Mouse (Mus musculus) hindbrain, postnatal 0 days (tissue): Measurements from ENCODE around the gene Tulp2. TPM values are rescaled to one million over a fixed set of nuclear protein-coding genes. Genes with fewer than 3 reads are reported as not detected.

Experiments
- ATAC-seq: fragments of 200-750 bp; cut with Nextera tagmentation; 2 replicates; pipeline ENCODE4 v1.8.0; 2017; ENCODE audit warnings: mild to moderate bottlenecking, moderate TSS enrichment, moderate library complexity
- DNase-seq: peaks from one replicate; pipeline ENCODE4 v3.0.0-alpha.2; 2015; ENCODE audit warnings: low spot score
- H3K27ac ChIP-seq: fragments of 300-500 bp; sonication (generic); 2 replicates; pipeline ENCODE4 v1.5.1; 2014; ENCODE audit warnings: mild to moderate bottlenecking
- H3K27me3 ChIP-seq: fragments of 300-500 bp; sonication (generic); 2 replicates; pipeline ENCODE4 v1.6.1; 2014; ENCODE audit warnings: low read length, mixed read lengths; ENCODE audit not compliant: insufficient read depth
- H3K36me3 ChIP-seq: fragments of 300-500 bp; sonication (generic); 2 replicates; pipeline ENCODE4 v1.6.1; 2014; ENCODE audit warnings: low read length, mixed read lengths; ENCODE audit not compliant: insufficient read depth
- H3K4me1 ChIP-seq: fragments of 300-500 bp; sonication (generic); 2 replicates; pipeline ENCODE4 v1.6.1; 2014; ENCODE audit warnings: antibody characterized with exemption, low read length, mixed read lengths; ENCODE audit not compliant: insufficient read depth
- H3K4me2 ChIP-seq: fragments of 300-500 bp; sonication (generic); 2 replicates; pipeline ENCODE4 v1.6.1; 2014; ENCODE audit warnings: low read depth, mild to moderate bottlenecking, low read length, moderate library complexity, mixed read lengths
- H3K4me3 ChIP-seq: fragments of 300-500 bp; sonication (generic); 2 replicates; pipeline ENCODE4 v1.5.1; 2014; ENCODE audit warnings: low read length
- H3K9ac ChIP-seq: fragments of 300-500 bp; sonication (generic); replicated peaks from 2 replicates; pipeline ENCODE4 v1.6.1; 2014; ENCODE audit warnings: mild to moderate bottlenecking, low read length, moderate library complexity, mixed read lengths
- H3K9me3 ChIP-seq: fragments of 300-500 bp; sonication (generic); 2 replicates; pipeline ENCODE4 v1.6.1; 2016; ENCODE audit warnings: low read length, mixed read lengths
- CTCF ChIP-seq: IDR thresholded peaks from 2 replicates; pipeline ENCODE4 v1.5.1; 2016; ENCODE audit warnings: antibody characterized with exemption, control low read depth, low read depth
- WGBS: fragments of 180-500 bp; shearing (Covaris S2); extraction: QIAGEN DNeasy Blood & Tissue Kit; methylation state at CpG from one replicate; pipeline ENCODE4 v1.1.7; 2014; 5-methylcytosine and 5-hydroxymethylcytosine counted together
- polyA plus RNA-seq: library from polyadenylated mRNA; unstranded; fragments of >200 nt; fragmentation: Nextera tagmentation; extraction: Ambion mirVana; gene quantifications from 2 replicates; pipeline ENCODE4 v1.2.1, GENCODE M21; 2015
- total RNA-seq: library from RNA; depleted of rRNA; stranded (reverse); fragments of >200 nt; gene quantifications from 2 replicates; pipeline ENCODE4 v1.2.3, GENCODE M21; 2014

Tulp2 gene
- total and polyA plus RNA-seq, 2 experiments from 2014 or later, result 0.21 TPM

- no peak overlapping the region for H3K27ac ChIP-seq
- H3K27me3 ChIP-seq, result no peaks in the 10 kb centered on the region
- no peak for TF ChIP-seq CTCF
- ATAC-seq (no peak), DNase-seq (no peak)
- peaks cover 13% of the 10 kb centered on the region for H3K36me3 ChIP-seq
- H3K4me3 ChIP-seq, result no peak overlapping the region
- H3K9ac ChIP-seq, result peak overlapping the region; percentile 81; the same call in 1 of the 2 replicates
- 94% methylated on average over 12 of the region's 12 CpGs for WGBS
- no peak overlapping the region for H3K4me2 ChIP-seq
- H3K9me3 ChIP-seq, result no peaks in the 10 kb centered on the region
- H3K4me1 ChIP-seq, result peaks cover 15% of the 10 kb centered on the region
Observed at GRCm38 (mm10) chr7:45465112-45465511, 16.6 kb upstream of the Tulp2 start.

- peaks cover 11% of the 10 kb centered on the region for H3K4me1 ChIP-seq
- ATAC-seq (no peak), DNase-seq (no peak)
- TF ChIP-seq CTCF, result 0 out of 2 replicates have a peak, but pooled peaks have one; percentile 12
- H3K4me3 ChIP-seq, result peak overlapping the region; percentile 69
- H3K27me3 ChIP-seq, result no peaks in the 10 kb centered on the region
- peak overlapping the region; percentile 81 for H3K9ac ChIP-seq
- WGBS, result 74% methylated on average over 9 of the region's 9 CpGs
- H3K4me2 ChIP-seq, result peak overlapping the region; percentile 93
- peak overlapping the region; percentile 76; the same call in 1 of the 2 replicates for H3K27ac ChIP-seq
- no peaks in the 10 kb centered on the region for H3K9me3 ChIP-seq
- peaks cover 13% of the 10 kb centered on the region for H3K36me3 ChIP-seq
Observed at GRCm38 (mm10) chr7:45465549-45465948, 16.1 kb upstream of the Tulp2 start.

- DNase-seq (peak; percentile 99), ATAC-seq (peak; percentile 86)
- Histone ChIP-seq H3K36me3 (peaks cover 13% of the 10 kb centered on the region), H3K4me1 (peaks cover 8% of the 10 kb centered on the region), H3K9me3 (no peaks in the 10 kb centered on the region), H3K27ac (peak within 1 kb of the TSS; percentile 76), H3K27me3 (no peaks in the 10 kb centered on the region), H3K4me2 (peak within 1 kb of the TSS; percentile 93), H3K4me3 (peak within 1 kb of the TSS; percentile 69), H3K9ac (peak within 1 kb of the TSS; percentile 81)
- TF ChIP-seq CTCF, result peak; percentile 36; the same call in 1 of the 2 replicates
- under 1% methylated on average over 54 of the region's 58 CpGs for WGBS
Observed at GRCm38 (mm10) chr7:45466283-45467089, 15.2 kb upstream of the Tulp2 start, which contains the start of gene Bax. Gene Bax, minus strand, starts transcription at chr7:45466898.

GRCm38 (mm10) chr7:45467090-45467670 is 14.5 kb upstream of the Tulp2 start:
- Histone ChIP-seq H3K4me2 (peak overlapping the region; percentile 93), H3K36me3 (peaks cover 13% of the 10 kb centered on the region), H3K27ac (no peak overlapping the region), H3K4me1 (peaks cover 8% of the 10 kb centered on the region), H3K4me3 (peak overlapping the region; percentile 69), H3K9ac (peak overlapping the region; percentile 81; the same call in 1 of the 2 replicates), H3K27me3 (no peaks in the 10 kb centered on the region), H3K9me3 (no peaks in the 10 kb centered on the region)
- ATAC-seq, result no peak
- DNase-seq, result no peak
- WGBS, result 37% methylated on average over 7 of the region's 7 CpGs
- TF ChIP-seq CTCF, result no peak

- no peak overlapping the region for H3K4me2 ChIP-seq
- peak; percentile 80 for TF ChIP-seq CTCF
- H3K4me1 ChIP-seq, result peaks cover 3% of the 10 kb centered on the region
- no peaks in the 10 kb centered on the region for H3K9me3 ChIP-seq
- no peaks in the 10 kb centered on the region for H3K27me3 ChIP-seq
- H3K9ac ChIP-seq, result no peak overlapping the region
- no peak overlapping the region for H3K27ac ChIP-seq
- DNase-seq (peak; percentile 89), ATAC-seq (no peak)
- H3K4me3 ChIP-seq, result no peak overlapping the region
- H3K36me3 ChIP-seq, result no peaks in the 10 kb centered on the region
- 7% methylated on average over 3 of the region's 3 CpGs for WGBS
Observed at GRCm38 (mm10) chr7:45470869-45471268, 10.8 kb upstream of the Tulp2 start.

GRCm38 (mm10) chr7:45475291-45475969 is 6.2 kb upstream of the Tulp2 start:
- WGBS, result 75% methylated on average over 16 of the region's 16 CpGs
- ATAC-seq, result no peak

More at GRCm38 (mm10) chr7:45475291-45475969, 6.2 kb upstream of the Tulp2 start:
- Histone ChIP-seq H3K27ac (no peak overlapping the region), H3K9me3 (no peaks in the 10 kb centered on the region), H3K4me1 (no peaks in the 10 kb centered on the region), H3K4me2 (peak overlapping the region; percentile 29; the same call in 1 of the 2 replicates), H3K4me3 (no peak overlapping the region), H3K36me3 (no peaks in the 10 kb centered on the region), H3K9ac (no peak overlapping the region), H3K27me3 (no peaks in the 10 kb centered on the region)
- DNase-seq, result peak; percentile 14
- TF ChIP-seq CTCF, result no peak
